Mouse (Mus musculus): ENCODE data around the gene St6galnac3.
A peak's percentile ranks its signal among the peaks of the same experiment; 100 is the strongest.
"Not testable (repeated sequence)": the region's sequence is repeated elsewhere in the genome, so short reads cannot be mapped to it uniquely, and the experiment has no call there.

St6galnac3 gene

GRCm38 (mm10) chr3:153724701-153725668 is at the start of gene St6galnac3:
Gene St6galnac3, minus strand, starts transcription at chr3:153725174.
- peak; percentile 68 for DNase-seq

GRCm38 (mm10) chr3:153774568-153774967 is 49.6 kb upstream of the St6galnac3 start:
- DNase-seq: no peak

GRCm38 (mm10) chr3:153771479-153771878 is 46.5 kb upstream of the St6galnac3 start:
- no peak for DNase-seq

GRCm38 (mm10) chr3:153770573-153770972 is 45.6 kb upstream of the St6galnac3 start:
- DNase-seq: no peak

GRCm38 (mm10) chr3:153769220-153769619 is 44.2 kb upstream of the St6galnac3 start:
- DNase-seq: no peak

GRCm38 (mm10) chr3:153765171-153765570 is 40.2 kb upstream of the St6galnac3 start:
- no peak for DNase-seq

- DNase-seq: peak; percentile 8
Measured at GRCm38 (mm10) chr3:153764760-153765159, 39.8 kb upstream of the St6galnac3 start.

GRCm38 (mm10) chr3:153761171-153761570 is 36.2 kb upstream of the St6galnac3 start:
- DNase-seq: no peak

- no peak for DNase-seq
Measured at GRCm38 (mm10) chr3:153759269-153759668, 34.3 kb upstream of the St6galnac3 start.

GRCm38 (mm10) chr3:153756500-153756996 is 31.6 kb upstream of the St6galnac3 start:
- DNase-seq: no peak

- not testable (repeated sequence) for DNase-seq
Measured at GRCm38 (mm10) chr3:153755785-153756326, 30.9 kb upstream of the St6galnac3 start.

- no peak for DNase-seq
Measured at GRCm38 (mm10) chr3:153751435-153751834, 26.5 kb upstream of the St6galnac3 start.

- DNase-seq: no peak
Measured at GRCm38 (mm10) chr3:153749359-153749758, 24.4 kb upstream of the St6galnac3 start.

GRCm38 (mm10) chr3:153748293-153748692 is 23.3 kb upstream of the St6galnac3 start:
- no peak for DNase-seq

GRCm38 (mm10) chr3:153745099-153745498 is 20.1 kb upstream of the St6galnac3 start:
- no peak for DNase-seq

GRCm38 (mm10) chr3:153744447-153744846 is 19.5 kb upstream of the St6galnac3 start:
- DNase-seq: no peak

GRCm38 (mm10) chr3:153741800-153742199 is 16.8 kb upstream of the St6galnac3 start:
- no peak for DNase-seq

GRCm38 (mm10) chr3:153739351-153739750 is 14.4 kb upstream of the St6galnac3 start:
- DNase-seq: no peak

GRCm38 (mm10) chr3:153738421-153738820 is 13.4 kb upstream of the St6galnac3 start:
- no peak for DNase-seq

GRCm38 (mm10) chr3:153736756-153737280 is 11.8 kb upstream of the St6galnac3 start:
- DNase-seq: no peak

- no peak for DNase-seq
Measured at GRCm38 (mm10) chr3:153735796-153736549, 11.0 kb upstream of the St6galnac3 start.

GRCm38 (mm10) chr3:153734741-153735140 is 9.8 kb upstream of the St6galnac3 start:
- DNase-seq: no peak

Data from kidney, adult 11 months (tissue).